Mouse (Mus musculus) CH12F3 (cell line): ENCODE measurements around the gene Fads6.

Experiments
- in situ Hi-C: fragments of 300-500 bp; cut with MboI; formaldehyde crosslinking; loops from 2 replicates; pipeline ENCODE4 v1.14.3; 2020; ENCODE audit warnings: low sequenced_read_pairs

Gene Fads6

GRCm38 (mm10) chr11:115264136-115264861 lies 33.2 kb downstream of the Fads6 start:
- in situ Hi-C loops, result no loop called here

GRCm38 (mm10) chr11:115262954-115263353 lies 34.5 kb downstream of the Fads6 start:
- in situ Hi-C loops, result no loop called here

- in situ Hi-C loops, result no loop called here
These were observed 38.3 kb downstream of the Fads6 start for GRCm38 (mm10) chr11:115259134-115259533.

GRCm38 (mm10) chr11:115257775-115258510 lies 39.5 kb downstream of the Fads6 start:
- in situ Hi-C loops, result no loop called here

- in situ Hi-C loops, result no loop called here
These were observed 46.2 kb downstream of the Fads6 start for GRCm38 (mm10) chr11:115251258-115251657.

- in situ Hi-C loops, result no loop called here
These were observed 46.9 kb downstream of the Fads6 start for GRCm38 (mm10) chr11:115250405-115251090.

GRCm38 (mm10) chr11:115249721-115250404 lies 47.6 kb downstream of the Fads6 start:
- in situ Hi-C loops, result no loop called here

- in situ Hi-C loops, result no loop called here
These were observed 49.5 kb downstream of the Fads6 start for GRCm38 (mm10) chr11:115247945-115248344.

- in situ Hi-C loops, result no loop called here
These were observed 50.2 kb downstream of the Fads6 start for GRCm38 (mm10) chr11:115247240-115247639.

GRCm38 (mm10) chr11:115246386-115246785 lies 51.1 kb downstream of the Fads6 start:
- in situ Hi-C loops, result no loop called here

- in situ Hi-C loops, result no loop called here
These were observed 52.6 kb downstream of the Fads6 start for GRCm38 (mm10) chr11:115244840-115245239.

GRCm38 (mm10) chr11:115243783-115244182 lies 53.7 kb downstream of the Fads6 start:
- in situ Hi-C loops, result no loop called here

GRCm38 (mm10) chr11:115242746-115243145 lies 54.7 kb downstream of the Fads6 start:
- in situ Hi-C loops, result no loop called here

GRCm38 (mm10) chr11:115241402-115241801 lies 56.1 kb downstream of the Fads6 start:
- in situ Hi-C loops, result no loop called here

GRCm38 (mm10) chr11:115236570-115236969 lies 60.9 kb downstream of the Fads6 start:
- in situ Hi-C loops, result no loop called here

- in situ Hi-C loops, result no loop called here
These were observed 63.0 kb downstream of the Fads6 start for GRCm38 (mm10) chr11:115234320-115235044.

- in situ Hi-C loops, result no loop called here
These were observed 63.8 kb downstream of the Fads6 start for GRCm38 (mm10) chr11:115233526-115234290.

GRCm38 (mm10) chr11:115232889-115233288 lies 64.6 kb downstream of the Fads6 start:
- in situ Hi-C loops, result no loop called here

- in situ Hi-C loops, result no loop called here
These were observed 65.5 kb downstream of the Fads6 start for GRCm38 (mm10) chr11:115231924-115232323.
